Mouse (Mus musculus) intestine, embryonic 16.5 days (tissue): ENCODE data around the gene Cd59b. TPM values are rescaled to one million over a fixed set of nuclear protein-coding genes. Genes with fewer than 3 reads are reported as not detected.

Experiments used
- ATAC-seq: fragments of 200-750 bp; cut with Nextera tagmentation; 2 replicates; pipeline ENCODE4 v1.8.0; 2017; ENCODE audit warnings: moderate TSS enrichment, moderate library complexity
- H3K27ac ChIP-seq: fragments of 300-500 bp; sonication (generic); 2 replicates; pipeline ENCODE4 v1.5.1; 2014; ENCODE audit warnings: mild to moderate bottlenecking, low read length
- H3K27me3 ChIP-seq: fragments of 300-500 bp; sonication (generic); replicated peaks from 2 replicates; pipeline ENCODE4 v1.6.1; 2014; ENCODE audit warnings: low read length, control low read depth, mixed read lengths; ENCODE audit not compliant: control insufficient read depth, insufficient read depth
- H3K36me3 ChIP-seq: fragments of 300-500 bp; sonication (generic); 2 replicates; pipeline ENCODE4 v1.6.1; 2014; ENCODE audit warnings: low read length, control low read depth; ENCODE audit not compliant: control insufficient read depth, insufficient read depth
- H3K4me1 ChIP-seq: fragments of 300-500 bp; sonication (generic); 2 replicates; pipeline ENCODE4 v1.6.1; 2014; ENCODE audit warnings: low read length, control low read depth, mixed read lengths; ENCODE audit not compliant: control insufficient read depth, insufficient read depth
- H3K4me2 ChIP-seq: fragments of 300-500 bp; sonication (generic); 2 replicates; pipeline ENCODE4 v1.6.1; 2014; ENCODE audit warnings: low read depth, low read length, control low read depth
- H3K4me3 ChIP-seq: fragments of 300-500 bp; sonication (generic); 2 replicates; pipeline ENCODE4 v1.5.1; 2014; ENCODE audit warnings: mild to moderate bottlenecking, low read length
- H3K9ac ChIP-seq: fragments of 300-500 bp; sonication (generic); 2 replicates; pipeline ENCODE4 v1.6.1; 2014; ENCODE audit warnings: low read depth, low read length
- H3K9me3 ChIP-seq: fragments of 300-500 bp; sonication (generic); 2 replicates; pipeline ENCODE4 v1.6.1; 2016; ENCODE audit warnings: low read length, control low read depth; ENCODE audit not compliant: control insufficient read depth
- WGBS: fragments of 180-500 bp; shearing (Covaris S2); extraction: QIAGEN DNeasy Blood & Tissue Kit; methylation state at CpG from one replicate; pipeline ENCODE4 v1.1.7; 2014; 5-methylcytosine and 5-hydroxymethylcytosine counted together
- polyA plus RNA-seq: library from polyadenylated mRNA; unstranded; fragments of >200 nt; fragmentation: Nextera tagmentation; extraction: Ambion mirVana; gene quantifications from 2 replicates; pipeline ENCODE4 v1.2.1, GENCODE M21; 2015

Cd59b gene
- polyA plus RNA-seq, 1 experiment from 2014 or later: 6.8 TPM

DNA sequence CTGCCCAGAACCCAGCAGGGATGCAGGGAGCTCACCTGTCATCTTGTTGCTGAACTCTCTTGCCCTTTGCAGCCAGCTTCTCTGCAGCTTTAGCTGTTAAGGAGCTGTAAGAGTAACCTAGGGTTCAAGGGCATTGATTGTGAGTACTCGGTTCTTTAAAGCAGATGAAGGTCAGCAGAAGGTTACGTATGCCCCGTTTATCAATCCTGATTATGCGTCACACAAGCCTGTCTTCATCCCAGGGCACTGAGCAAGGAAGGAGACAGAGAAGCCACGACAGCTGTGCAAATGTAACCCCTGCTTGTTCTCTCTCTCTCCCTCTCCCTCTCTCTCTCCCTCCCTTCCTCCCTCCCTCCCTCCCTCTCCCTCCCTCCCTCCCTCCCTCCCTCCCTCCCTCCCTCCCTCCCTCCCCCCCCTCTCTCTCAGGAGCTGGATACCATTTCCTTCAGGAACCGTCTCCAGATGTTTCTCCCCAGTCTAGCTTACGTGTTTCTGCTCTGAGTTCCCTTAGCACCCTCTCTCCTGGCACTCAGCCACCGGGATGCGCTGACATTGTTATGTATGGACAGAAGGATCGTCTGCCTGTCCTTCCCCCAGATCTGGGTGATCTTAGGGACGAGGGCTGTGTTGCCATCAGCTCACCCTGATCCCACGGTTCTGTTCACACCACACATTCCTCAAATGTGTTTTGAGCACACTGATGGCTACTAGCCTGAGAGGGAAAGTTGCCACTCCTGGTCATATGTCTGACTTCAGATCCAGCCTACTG lies 63.6 kb downstream of the Cd59b start:
- no peaks in the 10 kb centered on the region for H3K36me3 ChIP-seq
- H3K9ac ChIP-seq: no peak overlapping the region
- 31% methylated on average over 12 of the region's 12 CpGs for WGBS
- H3K4me1 ChIP-seq: peaks cover 25% of the 10 kb centered on the region
- no peak for ATAC-seq
- H3K27ac ChIP-seq: no peak overlapping the region
- H3K27me3 ChIP-seq: no peaks in the 10 kb centered on the region
- H3K9me3 ChIP-seq: no peaks in the 10 kb centered on the region
- no peak overlapping the region for H3K4me3 ChIP-seq
- H3K4me2 ChIP-seq: no peak overlapping the region

DNA sequence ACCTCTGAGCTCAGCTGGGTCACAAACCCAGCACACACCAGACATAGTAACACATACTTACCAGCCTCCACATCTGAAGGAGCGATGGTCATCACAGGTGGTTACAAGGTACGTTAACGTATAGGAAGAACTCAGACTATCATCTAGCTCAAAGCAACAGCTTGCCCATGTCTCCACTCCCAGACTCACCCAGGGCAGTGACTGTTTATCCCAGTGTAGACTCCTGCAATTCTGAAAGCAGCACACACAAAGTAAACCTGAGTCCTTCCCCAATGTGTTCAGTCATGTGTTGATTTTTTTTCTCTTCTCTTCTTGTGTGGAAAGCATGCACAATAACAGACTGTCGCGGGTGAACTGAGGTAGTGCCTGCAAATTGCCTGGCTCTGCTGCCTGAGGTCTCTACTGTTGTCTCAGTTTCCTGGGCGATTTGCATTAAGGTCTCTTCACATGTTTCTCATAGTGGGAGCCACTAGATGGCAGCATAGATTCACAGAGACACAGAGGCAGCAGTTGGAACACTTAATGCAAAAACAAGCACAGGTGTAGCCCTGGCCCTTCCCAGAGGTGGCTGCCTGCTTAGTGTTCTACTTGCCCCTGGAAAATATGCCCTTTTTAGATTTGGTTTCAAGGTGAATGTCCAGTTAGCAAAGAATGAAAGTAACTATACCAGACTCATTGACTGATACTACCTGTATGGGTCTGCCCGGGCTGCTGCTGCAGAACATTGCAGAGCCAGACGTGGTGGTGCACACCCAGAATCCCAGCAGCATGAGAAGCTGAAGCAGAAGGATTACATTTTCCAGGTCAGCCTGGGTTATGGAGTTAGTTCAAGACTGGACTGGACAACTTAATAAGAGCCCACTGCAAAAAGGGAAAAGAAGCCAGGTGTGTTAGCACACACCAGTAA lies 64.8 kb downstream of the Cd59b start:
- Histone ChIP-seq H3K27ac (no peak overlapping the region), H3K4me1 (peaks cover 16% of the 10 kb centered on the region), H3K27me3 (no peaks in the 10 kb centered on the region), H3K9me3 (no peaks in the 10 kb centered on the region), H3K9ac (0 out of 2 replicates have a peak overlapping the region, but pooled peaks have one; percentile 37), H3K4me2 (no peak overlapping the region), H3K4me3 (no peak overlapping the region), H3K36me3 (no peaks in the 10 kb centered on the region)
- peak; percentile 38; the same call in 1 of the 2 replicates for ATAC-seq
- 41% methylated on average over 8 of the region's 8 CpGs for WGBS

DNA sequence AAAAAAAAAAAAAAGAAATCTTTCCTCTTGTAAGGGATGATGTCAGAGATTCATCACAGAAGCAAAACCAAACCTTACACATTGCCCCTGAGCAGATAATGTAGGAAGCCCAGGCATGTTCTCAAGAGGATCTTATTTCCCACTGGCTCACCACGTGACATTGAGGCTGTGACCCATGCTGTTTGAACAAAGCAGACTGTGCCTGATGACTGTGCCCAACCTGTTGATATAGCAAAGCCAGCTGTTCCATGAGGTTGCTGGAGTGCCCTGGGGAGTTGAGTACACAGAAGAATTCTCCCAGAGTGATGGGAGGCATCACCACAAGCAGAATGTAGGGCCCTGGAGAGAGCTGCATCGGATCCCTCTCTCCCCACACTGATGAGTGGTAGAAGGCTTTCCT lies 66.3 kb downstream of the Cd59b start:
- no peak overlapping the region for H3K4me3 ChIP-seq
- WGBS: 67% methylated on average over 2 of the region's 2 CpGs
- peaks cover 4% of the 10 kb centered on the region for H3K4me1 ChIP-seq
- no peaks in the 10 kb centered on the region for H3K27me3 ChIP-seq
- H3K4me2 ChIP-seq: no peak overlapping the region
- H3K27ac ChIP-seq: no peak overlapping the region
- H3K36me3 ChIP-seq: no peaks in the 10 kb centered on the region
- no peak overlapping the region for H3K9ac ChIP-seq
- H3K9me3 ChIP-seq: no peaks in the 10 kb centered on the region
- no peak for ATAC-seq

Other genes with a start within 250 kb of the Cd59b start
- gene Lmo2, start 111.9 kb upstream of the Cd59b start, polyA plus RNA-seq: 12.6 and 14.6 TPM in 2 replicates
- 53.2 and 54.8 TPM in 2 replicates for gene Fbxo3, start 42.1 kb upstream of the Cd59b start, polyA plus RNA-seq
- 1.0 and 1.6 TPM in 2 replicates for gene 4931422A03Rik, start 41.5 kb upstream of the Cd59b start, polyA plus RNA-seq
- not detected in 2 replicates for gene Gm10912, start 4.0 kb upstream of the Cd59b start, polyA plus RNA-seq
- not detected in 2 replicates for gene Gm10799, start 1.3 kb upstream of the Cd59b start, polyA plus RNA-seq
- 36.0 and 37.8 TPM in 2 replicates for gene Cd59a, start 26.0 kb downstream of the Cd59b start, polyA plus RNA-seq
- 0.16 and 0.28 TPM in 2 replicates for gene A930018P22Rik, start 52.9 kb downstream of the Cd59b start, polyA plus RNA-seq